Mouse (Mus musculus): ENCODE measurements around the gene Tmem135. TPM values are rescaled to one million over a fixed set of nuclear protein-coding genes. Genes with fewer than 3 reads are reported as not detected.

The Tmem135 gene
- polyA plus RNA-seq, 1 experiment from 2014 or later, result 21.7 TPM

DNA sequence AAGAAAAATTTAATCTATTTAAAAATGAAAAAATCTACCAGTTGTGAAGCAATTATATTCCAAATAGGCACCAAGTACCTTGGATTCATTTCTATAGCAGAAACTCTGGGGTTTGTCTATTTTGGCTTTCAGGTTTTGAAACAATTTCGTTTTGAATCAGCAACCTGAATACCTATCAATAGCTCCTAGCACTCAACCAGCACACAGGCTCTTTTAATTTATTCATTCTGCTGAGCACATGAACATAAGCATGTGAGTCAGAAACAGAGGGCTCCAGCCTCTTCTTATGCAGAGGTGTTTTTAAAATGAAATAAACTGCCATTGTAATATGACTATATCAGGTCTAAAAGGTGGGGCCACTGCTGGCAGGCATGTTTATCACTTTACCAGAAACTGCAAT lies 231.0 kb downstream of the Tmem135 start:
- Histone ChIP-seq H3K4me3 (ENCODE audit: low read depth, low read length) (no peak overlapping the region), H3K27me3 (replicated peaks; ENCODE audit: insufficient read depth, low read length) (no peaks in the 10 kb centered on the region), H3K27ac (ENCODE audit: low read length) (no peak overlapping the region), H3K9me3 (ENCODE audit: low read length) (no peaks in the 10 kb centered on the region), H3K4me1 (ENCODE audit: insufficient read depth, low read depth, low read length) (no peaks in the 10 kb centered on the region; the same call in 1 of the 2 replicates), H3K4me2 (replicated peaks; ENCODE audit: low read depth, low read length) (no peak overlapping the region), H3K9ac (replicated peaks; ENCODE audit: low read depth) (no peak overlapping the region), H3K36me3 (ENCODE audit: insufficient read depth, low read length) (no peaks in the 10 kb centered on the region)
- DNase-seq (ENCODE audit: low spot score) (no peak), ATAC-seq (no peak)
- WGBS, result 84% methylated on average over 1 of the region's 1 CpGs
- TF ChIP-seq EP300 (IDR thresholded peaks at IDR 0.05) (no peak), CTCF (IDR thresholded peaks at IDR 0.05) (no peak)

DNA sequence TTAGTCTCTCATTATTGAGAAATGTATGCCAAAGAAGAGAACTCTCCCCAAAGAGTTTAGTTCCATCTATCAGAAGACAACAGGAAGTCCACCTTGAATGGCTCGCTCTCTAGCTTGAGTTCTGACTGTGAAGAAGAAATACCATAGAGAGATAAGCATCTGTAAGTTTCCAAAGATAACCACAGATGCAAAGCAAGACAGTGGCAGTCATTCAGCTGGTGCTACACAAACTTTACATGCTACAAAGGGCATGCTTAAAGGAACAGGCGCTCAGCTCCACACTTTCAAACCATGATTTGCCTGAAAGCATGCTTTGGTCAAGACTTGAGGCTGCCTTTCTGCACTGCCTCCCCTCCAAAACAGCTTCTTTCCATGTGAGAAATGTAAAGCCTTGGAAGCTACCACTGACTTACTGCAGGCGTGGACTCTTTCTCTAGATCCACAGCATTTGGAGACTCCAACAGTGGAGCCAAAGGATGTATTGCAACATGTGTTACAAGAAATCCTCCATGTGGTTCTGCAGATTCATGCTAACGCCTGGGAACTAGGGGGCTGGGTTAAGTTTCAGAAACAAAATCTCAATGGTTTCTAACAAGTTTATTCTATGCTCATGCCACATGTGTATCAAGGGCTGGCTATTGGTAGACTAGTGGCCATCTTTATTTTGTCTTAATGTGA lies 232.1 kb downstream of the Tmem135 start:
- Histone ChIP-seq H3K4me3 (ENCODE audit: low read depth, low read length) (no peak overlapping the region), H3K27me3 (replicated peaks; ENCODE audit: insufficient read depth, low read length) (no peaks in the 10 kb centered on the region), H3K27ac (ENCODE audit: low read length) (no peak overlapping the region), H3K9me3 (ENCODE audit: low read length) (no peaks in the 10 kb centered on the region), H3K9ac (replicated peaks; ENCODE audit: low read depth) (no peak overlapping the region), H3K4me2 (replicated peaks; ENCODE audit: low read depth, low read length) (no peak overlapping the region), H3K36me3 (ENCODE audit: insufficient read depth, low read length) (no peaks in the 10 kb centered on the region), H3K4me1 (ENCODE audit: insufficient read depth, low read depth, low read length) (no peaks in the 10 kb centered on the region; the same call in 1 of the 2 replicates)
- 61% methylated on average over 4 of the region's 4 CpGs for WGBS
- peak; percentile 75 for DNase-seq (ENCODE audit: low spot score)
- peak; percentile 44 for ATAC-seq
- peak; percentile 9; the same call in 1 of the 2 replicates for TF ChIP-seq EP300 (IDR thresholded peaks at IDR 0.05)
- no peak for TF ChIP-seq CTCF (IDR thresholded peaks at IDR 0.05)

DNA sequence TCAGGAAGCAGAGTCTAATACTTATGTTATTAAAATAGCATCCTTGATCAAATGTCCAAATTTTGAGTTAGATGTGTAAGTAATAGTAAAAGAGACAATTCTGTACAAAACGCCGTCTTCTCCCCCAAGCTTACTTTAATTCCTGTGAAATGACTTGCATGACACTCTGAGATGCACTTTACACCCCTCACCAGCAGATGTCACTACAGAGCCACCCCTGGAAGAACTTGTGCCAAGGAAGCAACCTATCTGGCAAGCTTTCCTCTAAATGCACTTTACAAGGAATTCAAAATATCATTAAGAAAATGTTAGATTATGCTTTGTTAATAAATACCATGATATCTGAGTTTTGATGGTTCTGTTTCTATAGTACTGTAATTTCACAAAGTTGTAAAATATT lies 235.4 kb downstream of the Tmem135 start:
- Histone ChIP-seq H3K4me2 (replicated peaks; ENCODE audit: low read depth, low read length) (no peak overlapping the region), H3K27me3 (replicated peaks; ENCODE audit: insufficient read depth, low read length) (no peaks in the 10 kb centered on the region), H3K4me3 (ENCODE audit: low read depth, low read length) (no peak overlapping the region), H3K9ac (replicated peaks; ENCODE audit: low read depth) (no peak overlapping the region), H3K27ac (ENCODE audit: low read length) (no peak overlapping the region), H3K36me3 (ENCODE audit: insufficient read depth, low read length) (no peaks in the 10 kb centered on the region), H3K9me3 (ENCODE audit: low read length) (no peaks in the 10 kb centered on the region), H3K4me1 (ENCODE audit: insufficient read depth, low read depth, low read length) (no peaks in the 10 kb centered on the region; the same call in 1 of the 2 replicates)
- DNase-seq (ENCODE audit: low spot score) (peak; percentile 91), ATAC-seq (no peak)
- TF ChIP-seq EP300 (IDR thresholded peaks at IDR 0.05) (no peak), CTCF (IDR thresholded peaks at IDR 0.05) (peak; percentile 98)
- WGBS, result 20% methylated on average over 2 of the region's 2 CpGs

DNA sequence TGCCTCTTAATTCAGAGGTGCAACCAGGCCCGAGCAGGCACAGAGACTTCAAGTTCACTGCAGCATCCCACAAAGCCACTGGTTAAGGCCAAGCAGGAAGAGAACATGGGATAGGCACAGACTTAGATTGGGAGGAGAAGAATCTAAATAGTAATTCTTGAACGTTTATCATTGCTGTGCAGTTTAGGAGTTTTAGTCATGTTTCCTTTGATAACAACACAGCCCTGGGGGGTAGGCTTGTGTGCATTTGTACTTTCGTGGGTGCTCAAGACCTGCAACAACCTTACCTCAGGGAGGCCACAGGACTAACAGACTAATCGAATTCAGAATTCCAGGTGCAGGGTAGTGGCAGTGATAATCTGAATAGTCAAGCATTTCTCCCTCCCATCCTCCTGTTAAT lies 238.5 kb downstream of the Tmem135 start:
- WGBS, result 74% methylated on average over 4 of the region's 4 CpGs
- no peak overlapping the region for H3K4me3 ChIP-seq (ENCODE audit: low read depth, low read length)
- DNase-seq (ENCODE audit: low spot score) (no peak), ATAC-seq (no peak)
- H3K27ac ChIP-seq (ENCODE audit: low read length), result no peak overlapping the region
- no peak overlapping the region for H3K4me2 ChIP-seq (replicated peaks; ENCODE audit: low read depth, low read length)
- no peaks in the 10 kb centered on the region for H3K27me3 ChIP-seq (replicated peaks; ENCODE audit: insufficient read depth, low read length)
- H3K9me3 ChIP-seq (ENCODE audit: low read length), result no peaks in the 10 kb centered on the region
- no peaks in the 10 kb centered on the region for H3K36me3 ChIP-seq (ENCODE audit: insufficient read depth, low read length)
- no peaks in the 10 kb centered on the region for H3K4me1 ChIP-seq (ENCODE audit: insufficient read depth, low read depth, low read length)
- TF ChIP-seq EP300 (IDR thresholded peaks at IDR 0.05) (no peak), CTCF (IDR thresholded peaks at IDR 0.05) (no peak)
- no peak overlapping the region for H3K9ac ChIP-seq (replicated peaks; ENCODE audit: low read depth)

DNA sequence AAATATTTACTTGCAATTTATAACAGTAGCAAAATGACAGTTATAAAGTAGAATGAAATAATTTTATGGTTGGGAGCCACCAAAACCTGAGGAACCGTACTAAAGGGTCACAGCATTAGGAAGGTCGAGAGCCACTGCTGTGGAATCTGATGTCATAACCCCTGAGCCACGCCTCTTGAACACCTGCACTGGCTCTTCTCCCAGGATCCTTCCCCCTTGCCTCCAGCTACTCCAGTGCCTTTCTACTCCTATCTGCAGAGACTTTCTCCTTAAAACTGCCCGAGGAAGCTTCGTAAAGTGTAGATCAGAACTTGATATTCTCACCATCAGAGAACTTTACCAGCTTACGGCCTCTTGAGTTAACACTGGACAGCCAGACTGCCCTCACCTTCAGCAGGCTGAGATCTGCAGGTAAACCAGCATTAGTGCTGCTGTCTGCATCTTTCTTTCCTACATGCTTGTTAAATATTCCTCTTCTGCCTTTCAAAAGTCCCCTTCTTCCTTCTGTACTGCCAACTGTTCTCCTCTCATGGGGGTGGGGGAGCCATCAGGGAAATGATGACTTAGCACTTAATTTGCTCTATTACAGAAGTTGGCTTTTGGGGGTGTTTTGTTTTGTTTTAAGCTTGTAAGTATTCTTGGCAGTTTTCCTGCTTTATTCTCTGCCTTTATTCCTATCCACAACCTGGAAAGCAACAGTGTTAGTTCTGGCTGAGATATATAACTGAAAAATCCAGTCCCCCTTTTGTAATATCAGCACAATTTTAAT lies 242.2 kb downstream of the Tmem135 start:
- H3K27ac ChIP-seq (ENCODE audit: low read length), result no peak overlapping the region
- TF ChIP-seq CTCF (IDR thresholded peaks at IDR 0.05), result no peak
- no peak for TF ChIP-seq EP300 (IDR thresholded peaks at IDR 0.05)
- H3K9ac ChIP-seq (replicated peaks; ENCODE audit: low read depth), result no peak overlapping the region
- no peak overlapping the region for H3K4me3 ChIP-seq (ENCODE audit: low read depth, low read length)
- H3K9me3 ChIP-seq (ENCODE audit: low read length), result no peaks in the 10 kb centered on the region
- no peaks in the 10 kb centered on the region for H3K36me3 ChIP-seq (ENCODE audit: insufficient read depth, low read length)
- 61% methylated on average over 6 of the region's 6 CpGs for WGBS
- H3K27me3 ChIP-seq (replicated peaks; ENCODE audit: insufficient read depth, low read length), result no peaks in the 10 kb centered on the region
- ATAC-seq (no peak), DNase-seq (ENCODE audit: low spot score) (no peak)
- H3K4me1 ChIP-seq (ENCODE audit: insufficient read depth, low read depth, low read length), result no peaks in the 10 kb centered on the region
- H3K4me2 ChIP-seq (replicated peaks; ENCODE audit: low read depth, low read length), result no peak overlapping the region

DNA sequence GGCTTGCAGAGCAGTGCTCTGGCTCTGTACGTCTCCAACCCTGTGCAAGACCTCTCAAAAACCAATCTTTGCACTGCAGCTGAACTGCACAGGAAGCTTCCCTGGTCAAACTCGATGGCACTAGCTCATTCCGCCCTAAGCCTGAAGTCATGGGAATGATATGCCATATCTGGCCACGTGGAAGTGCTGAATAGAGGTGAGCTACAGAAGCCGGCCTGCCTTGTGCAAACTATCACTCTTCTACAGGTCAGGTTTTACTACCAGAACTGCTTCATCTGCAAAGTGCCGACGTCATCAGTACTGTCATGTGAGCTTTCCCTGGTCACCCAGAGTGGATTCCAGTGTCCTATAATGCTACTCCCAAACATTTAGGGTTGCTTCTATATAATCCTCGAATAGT lies 246.7 kb downstream of the Tmem135 start:
- H3K27me3 ChIP-seq (replicated peaks; ENCODE audit: insufficient read depth, low read length), result no peaks in the 10 kb centered on the region
- no peak overlapping the region for H3K4me3 ChIP-seq (ENCODE audit: low read depth, low read length)
- H3K27ac ChIP-seq (ENCODE audit: low read length), result no peak overlapping the region
- no peaks in the 10 kb centered on the region for H3K4me1 ChIP-seq (ENCODE audit: insufficient read depth, low read depth, low read length)
- no peaks in the 10 kb centered on the region for H3K36me3 ChIP-seq (ENCODE audit: insufficient read depth, low read length)
- H3K9me3 ChIP-seq (ENCODE audit: low read length), result no peaks in the 10 kb centered on the region
- no peak for ATAC-seq
- no peak overlapping the region for H3K4me2 ChIP-seq (replicated peaks; ENCODE audit: low read depth, low read length)
- TF ChIP-seq CTCF (IDR thresholded peaks at IDR 0.05) (no peak), EP300 (IDR thresholded peaks at IDR 0.05) (no peak)
- WGBS, result 75% methylated on average over 8 of the region's 8 CpGs
- DNase-seq (ENCODE audit: low spot score), result no peak
- H3K9ac ChIP-seq (replicated peaks; ENCODE audit: low read depth), result no peak overlapping the region
